Mouse (Mus musculus) limb, embryonic 13.5 days (tissue): ENCODE data around the gene Mlxip. TPM values are rescaled to one million over a fixed set of nuclear protein-coding genes. Genes with fewer than 3 reads are reported as not detected.

Experiments
- ATAC-seq: fragments of 200-750 bp; cut with Nextera tagmentation; 2 replicates; pipeline ENCODE4 v1.8.0; 2017; ENCODE audit warnings: low read depth, moderate number of reproducible peaks, moderate TSS enrichment; ENCODE audit not compliant: low FRiP score
- H3K27ac ChIP-seq: fragments of 300-500 bp; sonication (generic); 2 replicates; pipeline ENCODE4 v1.5.1; 2015; ENCODE audit warnings: inconsistent platforms, mild to moderate bottlenecking, moderate library complexity
- H3K27me3 ChIP-seq: fragments of 300-500 bp; sonication (generic); 2 replicates; pipeline ENCODE4 v1.6.1; 2015; ENCODE audit warnings: mild to moderate bottlenecking, inconsistent platforms
- H3K36me3 ChIP-seq: fragments of 300-500 bp; sonication (generic); 2 replicates; pipeline ENCODE4 v1.6.1; 2015; ENCODE audit warnings: inconsistent platforms, mild to moderate bottlenecking, moderate library complexity
- H3K4me1 ChIP-seq: fragments of 300-500 bp; sonication (generic); 2 replicates; pipeline ENCODE4 v1.6.1; 2015; ENCODE audit warnings: inconsistent platforms
- H3K4me2 ChIP-seq: fragments of 300-500 bp; sonication (generic); replicated peaks from 2 replicates; pipeline ENCODE4 v1.6.1; 2015; ENCODE audit warnings: inconsistent platforms, mild to moderate bottlenecking, moderate library complexity
- H3K4me3 ChIP-seq: fragments of 300-500 bp; sonication (generic); 2 replicates; pipeline ENCODE4 v1.5.1; 2015; ENCODE audit warnings: moderate library complexity, mild to moderate bottlenecking, inconsistent platforms
- H3K9ac ChIP-seq: fragments of 300-500 bp; sonication (generic); 2 replicates; pipeline ENCODE4 v1.6.1; 2015; ENCODE audit warnings: mild to moderate bottlenecking, inconsistent platforms
- H3K9me3 ChIP-seq: fragments of 300-500 bp; sonication (generic); 2 replicates; pipeline ENCODE4 v1.6.1; 2016; ENCODE audit warnings: inconsistent platforms
- WGBS: fragments of 180-500 bp; shearing (Covaris S2); methylation state at CpG from one replicate; pipeline ENCODE4 v1.1.7; 2015; 5-methylcytosine and 5-hydroxymethylcytosine counted together
- polyA plus RNA-seq: library from polyadenylated mRNA; unstranded; fragments of >200 nt; fragmentation: Nextera tagmentation; extraction: Ambion mirVana; gene quantifications from 2 replicates; pipeline ENCODE4 v1.2.1, GENCODE M21; 2015

The Mlxip gene
- 13.9 and 15.1 TPM in 2 replicates for polyA plus RNA-seq

- Histone ChIP-seq H3K27ac (peak within 1 kb of the TSS; percentile 80; the same call in 1 of the 2 replicates), H3K36me3 (no peaks in the 10 kb centered on the region), H3K9ac (peak within 1 kb of the TSS; percentile 95), H3K4me3 (peak within 1 kb of the TSS; percentile 93), H3K4me2 (peak within 1 kb of the TSS; percentile 93), H3K27me3 (no peaks in the 10 kb centered on the region), H3K4me1 (peaks cover 49% of the 10 kb centered on the region), H3K9me3 (no peaks in the 10 kb centered on the region)
- peak; percentile 96 for ATAC-seq
- WGBS = 0% methylated on average over 47 of the region's 50 CpGs
Measured at GRCm38 (mm10) chr5:123394303-123394956, at the start of gene Mlxip. TSS of gene Mlxip (plus strand) at chr5:123394798.

- H3K27me3 ChIP-seq = no peaks in the 10 kb centered on the region
- H3K9ac ChIP-seq = peak overlapping the region; percentile 97
- H3K36me3 ChIP-seq = peaks cover 10% of the 10 kb centered on the region
- under 1% methylated on average over 79 of the region's 87 CpGs for WGBS
- peak; percentile 57; the same call in 1 of the 2 replicates for ATAC-seq
- H3K4me1 ChIP-seq = peaks cover 20% of the 10 kb centered on the region
- peak overlapping the region; percentile 73 for H3K4me2 ChIP-seq
- no peaks in the 10 kb centered on the region for H3K9me3 ChIP-seq
- H3K27ac ChIP-seq = peak overlapping the region; percentile 99
- H3K4me3 ChIP-seq = peak overlapping the region; percentile 90
Measured at GRCm38 (mm10) chr5:123344963-123345852, 49.4 kb upstream of the Mlxip start.

- Histone ChIP-seq H3K27me3 (no peaks in the 10 kb centered on the region), H3K9me3 (no peaks in the 10 kb centered on the region), H3K27ac (peak overlapping the region; percentile 99), H3K4me3 (peak overlapping the region; percentile 90), H3K4me1 (peaks cover 24% of the 10 kb centered on the region), H3K36me3 (peaks cover 10% of the 10 kb centered on the region), H3K4me2 (peak overlapping the region; percentile 73), H3K9ac (peak overlapping the region; percentile 97)
- WGBS = 2% methylated on average over 22 of the region's 22 CpGs
- ATAC-seq = peak; percentile 45
Measured at GRCm38 (mm10) chr5:123345853-123346654, 48.5 kb upstream of the Mlxip start.

- Histone ChIP-seq H3K9ac (peak overlapping the region; percentile 97), H3K9me3 (no peaks in the 10 kb centered on the region), H3K4me2 (peak overlapping the region; percentile 73), H3K27me3 (no peaks in the 10 kb centered on the region), H3K4me3 (peak overlapping the region; percentile 90), H3K4me1 (peaks cover 24% of the 10 kb centered on the region), H3K36me3 (peaks cover 16% of the 10 kb centered on the region), H3K27ac (peak overlapping the region; percentile 99; the same call in 1 of the 2 replicates)
- ATAC-seq = no peak
- 57% methylated on average over 7 of the region's 7 CpGs for WGBS
Measured at GRCm38 (mm10) chr5:123346701-123347270, 47.8 kb upstream of the Mlxip start.

- no peak for ATAC-seq
- no peaks in the 10 kb centered on the region for H3K9me3 ChIP-seq
- 91% methylated on average over 2 of the region's 2 CpGs for WGBS
- no peak overlapping the region for H3K4me2 ChIP-seq
- H3K27me3 ChIP-seq = no peaks in the 10 kb centered on the region
- no peak overlapping the region for H3K27ac ChIP-seq
- no peak overlapping the region for H3K4me3 ChIP-seq
- peaks cover 24% of the 10 kb centered on the region for H3K4me1 ChIP-seq
- H3K9ac ChIP-seq = no peak overlapping the region
- H3K36me3 ChIP-seq = peaks cover 28% of the 10 kb centered on the region
Measured at GRCm38 (mm10) chr5:123347985-123348384, 46.6 kb upstream of the Mlxip start.

GRCm38 (mm10) chr5:123350386-123350785 lies 44.2 kb upstream of the Mlxip start:
- Histone ChIP-seq H3K27me3 (no peaks in the 10 kb centered on the region), H3K36me3 (peaks cover 42% of the 10 kb centered on the region), H3K4me1 (peaks cover 19% of the 10 kb centered on the region), H3K27ac (no peak overlapping the region), H3K9me3 (no peaks in the 10 kb centered on the region), H3K4me3 (no peak overlapping the region), H3K9ac (no peak overlapping the region), H3K4me2 (no peak overlapping the region)
- WGBS = 54% methylated on average over 10 of the region's 10 CpGs
- no peak for ATAC-seq

- no peak for ATAC-seq
- H3K36me3 ChIP-seq = peaks cover 84% of the 10 kb centered on the region
- WGBS = 74% methylated on average over 11 of the region's 11 CpGs
- no peak overlapping the region for H3K4me3 ChIP-seq
- H3K4me2 ChIP-seq = no peak overlapping the region
- H3K9ac ChIP-seq = no peak overlapping the region
- H3K27ac ChIP-seq = no peak overlapping the region
- no peaks in the 10 kb centered on the region for H3K27me3 ChIP-seq
- H3K4me1 ChIP-seq = no peaks in the 10 kb centered on the region
- no peaks in the 10 kb centered on the region for H3K9me3 ChIP-seq
Measured at GRCm38 (mm10) chr5:123355918-123356317, 38.7 kb upstream of the Mlxip start.

GRCm38 (mm10) chr5:123357253-123357652 lies 37.3 kb upstream of the Mlxip start:
- WGBS = 84% methylated on average over 4 of the region's 4 CpGs
- H3K27ac ChIP-seq = no peak overlapping the region
- no peaks in the 10 kb centered on the region for H3K27me3 ChIP-seq
- no peak for ATAC-seq
- H3K9me3 ChIP-seq = no peaks in the 10 kb centered on the region
- H3K4me3 ChIP-seq = no peak overlapping the region
- no peaks in the 10 kb centered on the region for H3K4me1 ChIP-seq
- H3K36me3 ChIP-seq = peaks cover 87% of the 10 kb centered on the region
- no peak overlapping the region for H3K4me2 ChIP-seq
- no peak overlapping the region for H3K9ac ChIP-seq

- H3K36me3 ChIP-seq = peaks cover 96% of the 10 kb centered on the region
- no peak overlapping the region for H3K27ac ChIP-seq
- no peak overlapping the region for H3K4me3 ChIP-seq
- 89% methylated on average over 6 of the region's 6 CpGs for WGBS
- no peak overlapping the region for H3K4me2 ChIP-seq
- H3K4me1 ChIP-seq = no peaks in the 10 kb centered on the region
- no peaks in the 10 kb centered on the region for H3K9me3 ChIP-seq
- no peak for ATAC-seq
- H3K9ac ChIP-seq = no peak overlapping the region
- no peaks in the 10 kb centered on the region for H3K27me3 ChIP-seq
Measured at GRCm38 (mm10) chr5:123359431-123359830, 35.2 kb upstream of the Mlxip start.

- ATAC-seq = no peak
- Histone ChIP-seq H3K4me3 (no peak overlapping the region), H3K4me2 (no peak overlapping the region), H3K9ac (no peak overlapping the region), H3K36me3 (peaks cover 94% of the 10 kb centered on the region), H3K27ac (no peak overlapping the region), H3K4me1 (no peaks in the 10 kb centered on the region), H3K9me3 (no peaks in the 10 kb centered on the region), H3K27me3 (no peaks in the 10 kb centered on the region)
- 88% methylated on average over 4 of the region's 4 CpGs for WGBS
Measured at GRCm38 (mm10) chr5:123362911-123363310, 31.7 kb upstream of the Mlxip start.

GRCm38 (mm10) chr5:123364302-123364971 lies 30.2 kb upstream of the Mlxip start:
- no peak overlapping the region for H3K4me2 ChIP-seq
- peaks cover 92% of the 10 kb centered on the region for H3K36me3 ChIP-seq
- H3K27me3 ChIP-seq = no peaks in the 10 kb centered on the region
- H3K27ac ChIP-seq = no peak overlapping the region
- no peak overlapping the region for H3K4me3 ChIP-seq
- H3K9ac ChIP-seq = no peak overlapping the region
- ATAC-seq = peak; percentile 81
- 83% methylated on average over 11 of the region's 11 CpGs for WGBS
- no peaks in the 10 kb centered on the region for H3K9me3 ChIP-seq
- H3K4me1 ChIP-seq = no peaks in the 10 kb centered on the region
